Mouse (Mus musculus): Measurements from ENCODE around the gene Stk40. TPM values are rescaled to one million over a fixed set of nuclear protein-coding genes. Genes with fewer than 3 reads are reported as not detected.

Stk40 gene
- polyA plus RNA-seq, 1 experiment, result 99.5 TPM

DNA sequence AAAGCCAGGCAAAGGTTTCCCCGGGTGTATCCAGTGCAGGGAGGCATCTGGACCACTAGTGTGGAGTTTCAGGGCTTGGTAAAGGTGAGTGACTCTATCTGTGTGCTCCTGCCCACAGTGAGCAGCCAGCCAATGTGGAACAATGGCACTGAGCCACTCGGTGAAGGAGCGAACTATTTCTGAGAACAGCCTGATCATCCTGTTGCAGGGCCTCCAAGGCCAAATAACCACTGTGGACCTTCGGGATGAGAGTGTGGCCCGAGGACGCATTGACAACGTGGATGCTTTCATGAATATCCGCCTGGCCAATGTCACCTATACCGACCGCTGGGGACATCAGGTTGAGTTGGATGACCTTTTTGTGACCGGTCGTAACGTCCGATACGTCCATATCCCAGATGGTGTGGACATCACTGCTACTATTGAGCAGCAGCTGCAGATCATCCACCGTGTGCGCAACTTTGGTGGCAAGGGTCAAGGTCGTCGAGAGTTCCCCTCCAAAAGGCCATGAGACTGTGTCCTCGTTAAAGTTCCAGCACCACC is 6.0 kb upstream of the Stk40 start:
- no peaks in the 10 kb centered on the region for H3K27me3 ChIP-seq (replicated peaks)
- H3K9me3 ChIP-seq, result no peaks in the 10 kb centered on the region
- peaks cover 39% of the 10 kb centered on the region for H3K36me3 ChIP-seq (replicated peaks; ENCODE audit: low read length)
- H3K4me3 ChIP-seq (replicated peaks), result peak overlapping the region; percentile 64
- TF ChIP-seq FLI1 (IDR thresholded peaks at IDR 0.05; ENCODE audit: low read length) (no peak), GATA1 (IDR thresholded peaks at IDR 0.05; ENCODE audit: borderline replicate concordance, low read length) (no peak)
- peaks cover 70% of the 10 kb centered on the region for H3K4me1 ChIP-seq

GRCm38 (mm10) chr4:126099365-126099764 is 4.4 kb upstream of the Stk40 start:
- H3K36me3 ChIP-seq (replicated peaks; ENCODE audit: low read length), result peaks cover 39% of the 10 kb centered on the region
- TF ChIP-seq FLI1 (IDR thresholded peaks at IDR 0.05; ENCODE audit: low read length) (no peak), GATA1 (IDR thresholded peaks at IDR 0.05; ENCODE audit: borderline replicate concordance, low read length) (no peak)
- no peaks in the 10 kb centered on the region for H3K9me3 ChIP-seq
- no peaks in the 10 kb centered on the region for H3K27me3 ChIP-seq (replicated peaks)
- H3K4me1 ChIP-seq, result peaks cover 75% of the 10 kb centered on the region
- no peak overlapping the region for H3K4me3 ChIP-seq (replicated peaks)

DNA sequence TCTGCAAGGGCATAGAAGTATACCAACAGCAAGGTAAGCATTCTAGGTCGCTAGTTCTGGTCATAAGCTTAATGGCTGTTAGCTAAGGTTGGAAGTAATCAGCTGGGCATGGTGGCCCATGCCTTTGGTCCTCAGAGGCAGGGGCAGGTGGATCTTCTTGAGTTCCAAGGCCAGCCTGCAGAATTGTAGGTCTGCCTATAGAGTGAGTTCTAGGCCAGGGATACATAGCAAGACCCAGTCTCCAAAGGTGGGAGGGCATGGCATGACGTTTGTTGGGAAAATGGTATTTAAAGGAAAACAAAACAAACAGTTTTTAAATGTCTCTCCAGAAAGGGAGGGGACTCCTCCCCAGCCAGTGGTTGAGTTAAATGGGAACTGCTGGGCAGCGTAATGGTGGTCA is 3.0 kb upstream of the Stk40 start:
- peaks cover 46% of the 10 kb centered on the region for H3K36me3 ChIP-seq (replicated peaks; ENCODE audit: low read length)
- no peaks in the 10 kb centered on the region for H3K9me3 ChIP-seq
- H3K27me3 ChIP-seq (replicated peaks), result no peaks in the 10 kb centered on the region
- peaks cover 86% of the 10 kb centered on the region for H3K4me1 ChIP-seq
- H3K4me3 ChIP-seq (replicated peaks), result no peak overlapping the region
- TF ChIP-seq FLI1 (IDR thresholded peaks at IDR 0.05; ENCODE audit: low read length) (no peak), GATA1 (IDR thresholded peaks at IDR 0.05; ENCODE audit: borderline replicate concordance, low read length) (no peak)

- Histone ChIP-seq H3K4me1 (peaks cover 94% of the 10 kb centered on the region), H3K4me3 (replicated peaks) (peak overlapping the region; percentile 96), H3K36me3 (replicated peaks; ENCODE audit: low read length) (peaks cover 61% of the 10 kb centered on the region), H3K27me3 (replicated peaks) (no peaks in the 10 kb centered on the region), H3K9me3 (no peaks in the 10 kb centered on the region)
- TF ChIP-seq FLI1 (IDR thresholded peaks at IDR 0.05; ENCODE audit: low read length), result no peak
- no peak for TF ChIP-seq GATA1 (IDR thresholded peaks at IDR 0.05; ENCODE audit: borderline replicate concordance, low read length)
Measured at GRCm38 (mm10) chr4:126102061-126102841, 1.5 kb upstream of the Stk40 start.

- Histone ChIP-seq H3K4me3 (replicated peaks) (peak overlapping the region; percentile 96), H3K9me3 (no peaks in the 10 kb centered on the region), H3K4me1 (peaks cover 94% of the 10 kb centered on the region), H3K36me3 (replicated peaks; ENCODE audit: low read length) (peaks cover 63% of the 10 kb centered on the region), H3K27me3 (replicated peaks) (no peaks in the 10 kb centered on the region)
- no peak for TF ChIP-seq GATA1 (IDR thresholded peaks at IDR 0.05; ENCODE audit: borderline replicate concordance, low read length)
- no peak for TF ChIP-seq FLI1 (IDR thresholded peaks at IDR 0.05; ENCODE audit: low read length)
Measured at GRCm38 (mm10) chr4:126103057-126103581, 638 bp upstream of the Stk40 start.

- Histone ChIP-seq H3K36me3 (replicated peaks; ENCODE audit: low read length) (peaks cover 57% of the 10 kb centered on the region), H3K9me3 (no peaks in the 10 kb centered on the region), H3K4me1 (peaks cover 94% of the 10 kb centered on the region), H3K4me3 (replicated peaks) (peak overlapping the region; percentile 96), H3K27me3 (replicated peaks) (no peaks in the 10 kb centered on the region)
- TF ChIP-seq GATA1 (IDR thresholded peaks at IDR 0.05; ENCODE audit: borderline replicate concordance, low read length) (no peak; the same call in 2 of the 3 replicates), FLI1 (IDR thresholded peaks at IDR 0.05; ENCODE audit: low read length) (no peak)
Measured at GRCm38 (mm10) chr4:126104261-126105075, 711 bp downstream of the Stk40 start.

- H3K27me3 ChIP-seq (replicated peaks), result no peaks in the 10 kb centered on the region
- TF ChIP-seq FLI1 (IDR thresholded peaks at IDR 0.05; ENCODE audit: low read length), result no peak
- no peak for TF ChIP-seq GATA1 (IDR thresholded peaks at IDR 0.05; ENCODE audit: borderline replicate concordance, low read length)
- peak overlapping the region; percentile 96 for H3K4me3 ChIP-seq (replicated peaks)
- H3K9me3 ChIP-seq, result no peaks in the 10 kb centered on the region
- peaks cover 50% of the 10 kb centered on the region for H3K36me3 ChIP-seq (replicated peaks; ENCODE audit: low read length)
- H3K4me1 ChIP-seq, result peaks cover 94% of the 10 kb centered on the region
Measured at GRCm38 (mm10) chr4:126105131-126105783, 1.5 kb downstream of the Stk40 start.

DNA sequence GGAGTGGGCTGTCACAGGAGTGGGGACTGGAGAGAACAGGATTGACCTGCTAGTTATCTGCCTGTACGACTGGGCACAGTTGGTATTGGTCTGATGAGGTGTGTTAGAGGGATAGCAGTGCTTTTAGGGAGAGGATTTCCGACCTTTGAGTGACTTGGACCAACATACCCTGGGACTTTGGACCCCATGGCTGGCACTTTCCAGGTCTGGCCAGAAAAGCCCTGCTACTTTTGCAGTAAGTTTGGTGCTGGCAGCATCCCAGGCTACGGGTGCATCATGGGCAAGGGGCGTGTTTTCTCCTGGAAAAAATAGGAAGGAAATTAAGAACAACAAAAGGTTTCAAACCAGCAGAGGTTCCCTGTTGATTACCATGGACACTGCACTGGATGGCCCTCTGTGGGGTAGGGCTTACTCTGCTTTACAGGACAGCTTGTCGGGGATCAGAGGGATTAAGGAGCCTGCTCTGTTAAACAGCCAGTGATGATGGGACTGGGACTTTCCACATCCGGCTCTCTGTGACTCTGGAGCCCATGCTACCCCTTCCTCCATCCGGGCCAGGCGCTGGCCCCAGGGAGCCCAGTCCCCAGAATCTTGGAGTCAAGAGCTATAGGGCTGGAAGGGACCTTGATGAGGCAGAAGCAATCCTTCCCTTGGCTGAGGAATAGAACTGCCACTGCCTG is 4.4 kb downstream of the Stk40 start:
- no peak for TF ChIP-seq FLI1 (IDR thresholded peaks at IDR 0.05; ENCODE audit: low read length)
- TF ChIP-seq GATA1 (IDR thresholded peaks at IDR 0.05; ENCODE audit: borderline replicate concordance, low read length), result no peak
- H3K36me3 ChIP-seq (replicated peaks; ENCODE audit: low read length), result peaks cover 49% of the 10 kb centered on the region
- H3K4me1 ChIP-seq, result peaks cover 94% of the 10 kb centered on the region

More for the DNA sequence above, 4.4 kb downstream of the Stk40 start:
- peak overlapping the region; percentile 74 for H3K4me3 ChIP-seq (replicated peaks)
- no peaks in the 10 kb centered on the region for H3K9me3 ChIP-seq
- H3K27me3 ChIP-seq (replicated peaks), result no peaks in the 10 kb centered on the region
